Mouse (Mus musculus): ENCODE measurements around the gene Zfp184.

DNA sequence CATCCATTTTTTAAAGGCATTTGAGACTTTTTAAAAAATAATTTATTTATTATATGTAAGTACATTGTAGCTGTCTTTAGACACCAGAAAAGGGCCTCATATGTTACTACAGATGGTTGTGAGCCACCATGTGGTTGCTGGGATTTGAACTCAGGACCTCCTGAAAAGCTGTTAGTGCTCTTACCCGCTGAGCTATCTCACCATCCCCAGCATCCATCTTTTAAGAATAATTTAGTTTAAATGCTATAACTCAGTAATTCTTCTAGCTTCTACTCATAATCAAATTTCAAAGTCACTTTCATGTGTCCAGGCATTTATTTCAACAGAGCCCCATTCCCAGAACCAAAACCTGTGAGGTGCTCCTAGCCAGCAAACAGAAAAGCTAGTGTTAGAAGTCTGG is 1.2 kb upstream of the Zfp184 start:
- no peak for TF ChIP-seq CTCF (IDR thresholded peaks at IDR 0.05)
- no peak for TF ChIP-seq POLR2A (IDR thresholded peaks at IDR 0.05; ENCODE audit: insufficient read depth, low read depth, low read length)

All from heart, adult 2 months (tissue).